In the genomic region with DNA sequence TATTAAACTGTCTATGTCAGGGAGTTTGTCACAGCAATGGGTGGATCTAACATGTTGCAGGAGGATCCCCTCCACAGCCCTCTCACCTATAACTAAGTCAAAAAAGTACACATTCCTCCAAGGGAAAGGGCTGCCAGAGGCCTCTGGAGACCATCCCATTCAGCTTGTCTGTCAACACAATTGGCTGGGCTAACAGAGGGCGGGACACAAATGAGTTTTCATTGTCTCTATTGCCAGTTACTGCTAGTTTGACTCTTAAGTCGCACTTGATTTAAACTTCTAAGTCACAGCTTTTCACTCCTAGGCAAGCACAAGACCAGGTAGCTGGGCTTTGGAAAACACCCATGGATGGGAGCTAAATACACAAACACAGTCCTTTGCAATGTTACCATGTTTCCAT, we compare ENCODE assay signal across 21 mouse cellular contexts.
DNase-seq lines count a peak whose midpoint lies in the region; ATAC-seq and TF ChIP-seq lines count a peak whose summit lies in the region.
"Had no signal": no experiment of that assay in that cellular context is flagged by ENCODE, and none has a peak within 500 bp of the region (broad histone marks: within the 10 kb centered on the region; RNA-seq: fewer than 3 reads in every experiment).

No protein-coding gene starts in this region.

- H3K4me2 ChIP-seq in intestine, embryonic 14.5 days (ENCODE audit: low read length), result no peak overlapping the region
- no peak overlapping the region for H3K4me2 ChIP-seq in intestine, postnatal 0 days (replicated peaks; ENCODE audit: low read depth)
- no peak overlapping the region for H3K4me2 ChIP-seq in midbrain, embryonic 11.5 days
- H3K4me2 ChIP-seq in midbrain, embryonic 13.5 days (replicated peaks), result no peak overlapping the region

- 62% methylated on average over 2 of the region's 2 CpGs for WGBS in heart, embryonic 10.5 days
- 89% methylated on average over 2 of the region's 2 CpGs for WGBS in intestine, embryonic 14.5 days
- 80% methylated on average over 2 of the region's 2 CpGs for WGBS in intestine, postnatal 0 days
- WGBS in midbrain, embryonic 11.5 days, result 83% methylated on average over 2 of the region's 2 CpGs
- 89% methylated on average over 2 of the region's 2 CpGs for WGBS in midbrain, embryonic 13.5 days

- no peaks in the 10 kb centered on the region for H3K36me3 ChIP-seq in heart, embryonic 10.5 days
- no peaks in the 10 kb centered on the region for H3K36me3 ChIP-seq in intestine, embryonic 14.5 days (ENCODE audit: control insufficient read depth, insufficient read depth, low read length)
- H3K36me3 ChIP-seq in intestine, postnatal 0 days (ENCODE audit: control insufficient read depth, insufficient read depth), result no peaks in the 10 kb centered on the region
- H3K36me3 ChIP-seq in midbrain, embryonic 11.5 days (ENCODE audit: control insufficient read depth, insufficient read depth, low read length), result no peaks in the 10 kb centered on the region
- no peaks in the 10 kb centered on the region for H3K36me3 ChIP-seq in midbrain, embryonic 13.5 days
- H3K36me3 ChIP-seq: G1E had no signal

- no peak overlapping the region for H3K27ac ChIP-seq in heart, embryonic 10.5 days
- no peak overlapping the region for H3K27ac ChIP-seq in intestine, embryonic 14.5 days (ENCODE audit: low read depth)
- H3K27ac ChIP-seq in intestine, postnatal 0 days (ENCODE audit: low read depth, low read length), result no peak overlapping the region
- no peak overlapping the region for H3K27ac ChIP-seq in midbrain, embryonic 11.5 days (ENCODE audit: low read depth, low read length)
- no peak overlapping the region for H3K27ac ChIP-seq in midbrain, embryonic 13.5 days

- H3K4me1 ChIP-seq in heart, embryonic 10.5 days, result no peaks in the 10 kb centered on the region
- H3K4me1 ChIP-seq in intestine, embryonic 14.5 days (replicated peaks; ENCODE audit: control insufficient read depth, insufficient read depth, low read length), result no peaks in the 10 kb centered on the region
- H3K4me1 ChIP-seq in intestine, postnatal 0 days (replicated peaks; ENCODE audit: control insufficient read depth, insufficient read depth, low read length), result no peaks in the 10 kb centered on the region
- H3K4me1 ChIP-seq in midbrain, embryonic 11.5 days (ENCODE audit: control insufficient read depth, insufficient read depth, low read length), result no peaks in the 10 kb centered on the region
- peaks cover 13% of the 10 kb centered on the region for H3K4me1 ChIP-seq in midbrain, embryonic 13.5 days (replicated peaks)

- H3K9ac ChIP-seq in intestine, embryonic 14.5 days (ENCODE audit: low read length), result no peak overlapping the region
- H3K9ac ChIP-seq in intestine, postnatal 0 days (ENCODE audit: low read depth, low read length), result no peak overlapping the region
- H3K9ac ChIP-seq in midbrain, embryonic 11.5 days (ENCODE audit: low read length), result no peak overlapping the region
- no peak overlapping the region for H3K9ac ChIP-seq in midbrain, embryonic 13.5 days (replicated peaks)

- no peaks in the 10 kb centered on the region for H3K9me3 ChIP-seq in heart, embryonic 10.5 days
- no peaks in the 10 kb centered on the region for H3K9me3 ChIP-seq in intestine, embryonic 14.5 days (ENCODE audit: control insufficient read depth, low read length)
- no peaks in the 10 kb centered on the region for H3K9me3 ChIP-seq in intestine, postnatal 0 days (ENCODE audit: control insufficient read depth)
- H3K9me3 ChIP-seq in midbrain, embryonic 11.5 days (ENCODE audit: control insufficient read depth, low read length), result no peaks in the 10 kb centered on the region
- no peaks in the 10 kb centered on the region for H3K9me3 ChIP-seq in midbrain, embryonic 13.5 days

- H3K4me3 ChIP-seq in heart, embryonic 10.5 days, result no peak overlapping the region
- H3K4me3 ChIP-seq in intestine, embryonic 14.5 days (ENCODE audit: low read depth, low read length), result no peak overlapping the region
- no peak overlapping the region for H3K4me3 ChIP-seq in intestine, postnatal 0 days (ENCODE audit: low read depth, low read length)
- no peak overlapping the region for H3K4me3 ChIP-seq in midbrain, embryonic 11.5 days (ENCODE audit: low read depth, low read length)
- no peak overlapping the region for H3K4me3 ChIP-seq in midbrain, embryonic 13.5 days (replicated peaks)

- TF ChIP-seq CTCF in intestine, postnatal 0 days (IDR thresholded peaks at IDR 0.05; ENCODE audit: low read depth), result no peak

- H3K27me3 ChIP-seq in heart, embryonic 10.5 days (ENCODE audit: insufficient read depth, poor library complexity, severe bottlenecking), result no peaks in the 10 kb centered on the region
- no peaks in the 10 kb centered on the region for H3K27me3 ChIP-seq in intestine, embryonic 14.5 days (replicated peaks; ENCODE audit: control insufficient read depth, insufficient read depth, low read length)
- H3K27me3 ChIP-seq in intestine, postnatal 0 days (replicated peaks; ENCODE audit: control insufficient read depth, insufficient read depth, low read length), result no peaks in the 10 kb centered on the region
- H3K27me3 ChIP-seq in midbrain, embryonic 11.5 days (ENCODE audit: control insufficient read depth, insufficient read depth, low read length), result no peaks in the 10 kb centered on the region
- H3K27me3 ChIP-seq in midbrain, embryonic 13.5 days, result no peaks in the 10 kb centered on the region
- H3K27me3 ChIP-seq: CH12.LX had no signal

- peak; percentile 55 for DNase-seq in heart, adult 11 months
- no peak for DNase-seq in heart, embryonic 10.5 days (ENCODE audit: low spot score)
- DNase-seq in intestine, embryonic 14.5 days (ENCODE audit: low spot score), result peak; percentile 12
- peak; percentile 56 for DNase-seq in midbrain, embryonic 11.5 days (ENCODE audit: low spot score, missing footprints)
- DNase-seq: adrenal gland, adult 2 months; adrenal gland, adult 8-10 months; adrenal gland, postnatal 10 days; adrenal gland, postnatal 14 days; adrenal gland, postnatal 25 days; adrenal gland, postnatal 36 days; B cell, adult 2 months; cerebellum, adult 11 months; cerebellum, adult 11-12 months; cerebellum, adult 18-20 months had no signal

- ATAC-seq in intestine, embryonic 14.5 days (replicated peaks; ENCODE audit: low FRiP score, low TSS enrichment, low read depth), result no peak
- no peak for ATAC-seq in intestine, postnatal 0 days
- ATAC-seq in midbrain, embryonic 11.5 days (ENCODE audit: low FRiP score), result no peak
- ATAC-seq in midbrain, embryonic 13.5 days, result no peak
- ATAC-seq: activated CD4-positive, CD25-positive, alpha-beta regulatory T cell, adult 4 months; CD4-positive, CD25-positive, alpha-beta regulatory T cell, adult 4 months; Patski had no signal
